Mouse (Mus musculus) forebrain, embryonic 14.5 days (tissue): Measurements from ENCODE around the gene Lrfn2. TPM values are rescaled to one million over a fixed set of nuclear protein-coding genes. Genes with fewer than 3 reads are reported as not detected.
A peak's percentile ranks its signal among the peaks of the same experiment; 100 is the strongest.

Experiments
- ATAC-seq: fragments of 200-750 bp; cut with Nextera tagmentation; 2 replicates; pipeline ENCODE4 v1.8.0; 2017; ENCODE audit warnings: mild to moderate bottlenecking, moderate library complexity
- DNase-seq: peaks from one replicate; pipeline ENCODE4 v3.0.0-alpha.2; 2015; ENCODE audit warnings: low spot score
- H3K27ac ChIP-seq: fragments of 300-500 bp; sonication (generic); 2 replicates; pipeline ENCODE4 v1.5.1; 2014; ENCODE audit warnings: low read depth, mild to moderate bottlenecking, control low read depth, low read length, moderate library complexity
- H3K27me3 ChIP-seq: fragments of 300-500 bp; sonication (generic); replicated peaks from 2 replicates; pipeline ENCODE4 v1.6.1; 2014; ENCODE audit warnings: low read length, control low read depth, mixed read lengths; ENCODE audit not compliant: control insufficient read depth, insufficient read depth
- H3K36me3 ChIP-seq: fragments of 300-500 bp; sonication (generic); 2 replicates; pipeline ENCODE4 v1.6.1; 2014; ENCODE audit warnings: low read length, control low read depth; ENCODE audit not compliant: control insufficient read depth, insufficient read depth
- H3K4me1 ChIP-seq: fragments of 300-500 bp; sonication (generic); 2 replicates; pipeline ENCODE4 v1.6.1; 2014; ENCODE audit warnings: antibody characterized with exemption, low read length, control low read depth; ENCODE audit not compliant: control insufficient read depth, insufficient read depth
- H3K4me2 ChIP-seq: fragments of 300-500 bp; sonication (generic); 2 replicates; pipeline ENCODE4 v1.6.1; 2014; ENCODE audit warnings: mild to moderate bottlenecking, control low read depth, low read length
- H3K4me3 ChIP-seq: fragments of 300-500 bp; sonication (generic); 2 replicates; pipeline ENCODE4 v1.5.1; 2014; ENCODE audit warnings: low read depth, low read length, control low read depth
- H3K9ac ChIP-seq: fragments of 300-500 bp; sonication (generic); 2 replicates; pipeline ENCODE4 v1.6.1; 2014; ENCODE audit warnings: mild to moderate bottlenecking, low read length, control low read depth, moderate library complexity
- H3K9me3 ChIP-seq: fragments of 300-500 bp; sonication (generic); replicated peaks from 2 replicates; pipeline ENCODE4 v1.6.1; 2016; ENCODE audit warnings: low read length, control low read depth, mixed read lengths; ENCODE audit not compliant: control insufficient read depth
- WGBS: fragments of 180-500 bp; shearing (Covaris S2); extraction: QIAGEN DNeasy Blood & Tissue Kit; methylation state at CpG from one replicate; pipeline ENCODE4 v1.1.7; 2014; 5-methylcytosine and 5-hydroxymethylcytosine counted together
- polyA plus RNA-seq: library from polyadenylated mRNA; unstranded; fragments of >200 nt; fragmentation: Nextera tagmentation; extraction: Ambion mirVana; gene quantifications from 2 replicates; pipeline ENCODE4 v1.2.1, GENCODE M21; 2014

Gene Lrfn2
- polyA plus RNA-seq, 1 experiment from 2014 or later: 3.5 TPM

DNA sequence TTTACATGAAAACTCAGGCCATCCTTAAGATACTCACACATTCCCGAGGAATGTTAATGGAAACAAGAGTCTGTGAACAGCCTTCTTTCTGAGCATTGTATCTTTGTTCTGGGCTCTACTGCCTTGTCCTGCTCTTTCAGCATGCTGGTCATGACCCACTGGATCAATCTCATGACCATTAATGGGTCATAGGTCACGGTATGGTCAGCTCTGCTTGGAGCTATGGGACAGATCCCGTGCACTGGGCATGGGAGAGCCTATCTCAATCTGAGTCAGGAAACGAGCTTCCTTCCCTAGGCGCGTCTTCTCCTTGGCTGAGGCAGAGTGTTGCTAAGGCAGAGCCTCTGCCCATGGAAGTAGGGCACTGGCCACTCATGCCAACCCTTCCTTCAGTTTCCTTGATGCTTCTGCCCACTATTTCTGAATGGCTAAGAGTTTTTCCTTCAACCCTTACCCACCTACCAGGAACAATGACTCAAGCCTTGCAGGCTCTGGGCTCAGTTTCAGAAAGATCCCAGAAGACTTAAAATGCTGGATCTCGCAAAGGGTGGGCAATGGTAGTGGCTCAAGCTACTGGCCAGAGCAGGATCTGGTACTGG is 24.0 kb downstream of the Lrfn2 start:
- WGBS: 92% methylated on average over 7 of the region's 7 CpGs
- peaks cover 5% of the 10 kb centered on the region; the same call in 1 of the 2 replicates for H3K4me1 ChIP-seq
- H3K27me3 ChIP-seq: no peaks in the 10 kb centered on the region
- ATAC-seq (no peak), DNase-seq (no peak)
- no peak overlapping the region for H3K4me3 ChIP-seq
- H3K9me3 ChIP-seq: no peaks in the 10 kb centered on the region
- H3K4me2 ChIP-seq: no peak overlapping the region
- no peak overlapping the region for H3K27ac ChIP-seq
- H3K36me3 ChIP-seq: no peaks in the 10 kb centered on the region
- H3K9ac ChIP-seq: no peak overlapping the region

DNA sequence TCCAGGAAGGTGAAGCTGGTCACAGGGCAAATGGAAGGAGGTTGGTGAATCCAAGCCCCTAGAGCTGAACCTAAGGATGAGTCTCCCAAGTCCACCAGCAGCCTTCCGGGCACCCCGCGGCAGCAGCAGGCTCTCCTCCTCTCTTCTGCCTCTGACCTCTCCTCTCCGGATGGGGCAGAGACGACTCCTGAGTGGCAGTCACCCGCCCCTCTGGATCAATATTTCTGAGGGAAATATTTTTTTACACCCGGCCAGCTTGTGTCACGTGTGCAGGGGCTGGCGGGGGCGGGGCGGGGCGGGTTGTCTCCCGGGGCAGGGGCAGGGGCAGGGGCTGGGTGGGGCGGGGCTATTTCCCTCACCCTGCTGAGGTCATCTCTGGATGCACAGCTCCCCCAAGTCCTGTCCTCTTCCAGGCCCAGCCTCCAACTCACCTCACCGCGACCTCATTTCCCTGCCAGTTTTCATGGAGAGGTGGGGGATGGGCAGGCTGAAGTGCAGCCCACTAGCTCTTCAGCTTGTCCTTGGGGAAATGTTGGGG is 28.1 kb downstream of the Lrfn2 start:
- H3K4me3 ChIP-seq: no peak overlapping the region
- H3K36me3 ChIP-seq: no peaks in the 10 kb centered on the region
- 9% methylated on average over 16 of the region's 16 CpGs for WGBS
- H3K27me3 ChIP-seq: no peaks in the 10 kb centered on the region
- DNase-seq (no peak), ATAC-seq (peak; percentile 42; the same call in 1 of the 2 replicates)
- peak overlapping the region; percentile 39 for H3K4me2 ChIP-seq
- H3K27ac ChIP-seq: no peak overlapping the region
- no peaks in the 10 kb centered on the region for H3K9me3 ChIP-seq
- peaks cover 5% of the 10 kb centered on the region; the same call in 1 of the 2 replicates for H3K4me1 ChIP-seq
- no peak overlapping the region for H3K9ac ChIP-seq

DNA sequence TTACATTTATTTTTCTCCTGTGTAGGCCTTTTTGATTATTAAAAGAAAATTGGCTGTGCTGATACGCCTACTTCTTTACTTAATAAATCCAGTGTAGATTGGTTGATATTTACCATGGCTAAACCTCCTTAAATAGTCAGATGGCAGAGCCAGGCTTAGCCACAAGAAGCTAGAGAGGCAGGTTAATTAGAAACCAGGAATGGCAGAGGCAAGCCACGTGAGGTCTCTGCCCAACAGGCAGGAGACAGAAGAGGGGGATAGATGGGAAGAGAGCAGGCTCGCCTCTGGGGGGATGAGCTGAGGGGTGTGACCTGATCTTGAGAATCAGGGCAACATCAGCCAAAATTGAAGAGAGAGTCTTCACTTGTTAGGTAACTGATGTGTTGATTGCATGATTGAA is 30.5 kb downstream of the Lrfn2 start:
- no peak overlapping the region for H3K4me2 ChIP-seq
- H3K4me1 ChIP-seq: peaks cover 5% of the 10 kb centered on the region; the same call in 1 of the 2 replicates
- DNase-seq: no peak
- H3K27ac ChIP-seq: no peak overlapping the region
- no peak for ATAC-seq
- whole genome bisulfite sequencing: 67% methylated on average over 3 of the region's 3 CpGs
- no peak overlapping the region for H3K9ac ChIP-seq
- no peak overlapping the region for H3K4me3 ChIP-seq
- H3K36me3 ChIP-seq: no peaks in the 10 kb centered on the region
- H3K27me3 ChIP-seq: no peaks in the 10 kb centered on the region
- H3K9me3 ChIP-seq: no peaks in the 10 kb centered on the region

DNA sequence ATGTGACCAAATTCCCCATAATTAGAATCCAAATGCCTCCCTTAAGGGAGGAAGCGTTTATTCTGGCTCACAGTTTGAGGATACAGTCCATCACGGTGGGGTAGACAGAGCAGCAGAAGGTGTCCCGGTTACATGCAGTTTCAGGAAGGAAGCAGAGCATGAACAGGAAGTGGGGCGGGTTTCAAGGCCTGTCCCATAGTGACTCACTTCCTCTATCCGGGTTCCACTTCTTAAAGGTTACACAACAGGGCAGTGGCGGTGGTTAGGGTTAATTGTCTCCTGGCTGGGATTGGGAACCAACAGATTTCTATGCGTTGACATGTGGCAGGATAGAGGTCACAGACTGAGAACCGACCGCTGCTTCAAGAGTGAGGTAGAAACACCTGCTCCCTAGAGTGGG is 31.6 kb downstream of the Lrfn2 start:
- Histone ChIP-seq H3K27me3 (no peaks in the 10 kb centered on the region), H3K9ac (no peak overlapping the region), H3K4me3 (no peak overlapping the region), H3K27ac (no peak overlapping the region), H3K4me1 (peaks cover 5% of the 10 kb centered on the region; the same call in 1 of the 2 replicates), H3K36me3 (no peaks in the 10 kb centered on the region), H3K9me3 (no peaks in the 10 kb centered on the region), H3K4me2 (no peak overlapping the region)
- DNase-seq (no peak), ATAC-seq (no peak)
- 88% methylated on average over 9 of the region's 9 CpGs for WGBS

DNA sequence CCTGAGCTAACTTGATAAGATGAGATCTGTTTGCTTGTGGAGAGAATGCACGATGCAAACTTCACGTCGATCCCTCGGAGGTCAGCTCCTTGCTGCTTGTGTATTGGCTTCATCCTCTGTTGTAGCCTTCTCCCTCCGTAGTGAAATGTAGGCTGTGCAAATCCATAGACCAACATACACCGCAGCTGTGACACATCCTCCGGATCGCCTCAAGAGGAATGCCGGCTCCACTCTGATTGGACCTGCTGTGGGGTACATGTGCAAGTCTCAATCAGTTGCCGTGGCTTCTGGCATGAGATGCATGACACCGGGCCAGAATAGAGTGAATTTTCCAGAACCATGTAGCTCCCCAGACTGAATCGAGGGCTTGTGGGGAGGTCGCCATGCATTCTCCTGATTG is 36.1 kb downstream of the Lrfn2 start:
- Histone ChIP-seq H3K27ac (no peak overlapping the region), H3K36me3 (no peaks in the 10 kb centered on the region), H3K4me2 (no peak overlapping the region), H3K27me3 (no peaks in the 10 kb centered on the region), H3K4me1 (0 out of 2 replicates have a peak, but pooled peaks cover 3% of the 10 kb centered on the region), H3K9ac (no peak overlapping the region), H3K9me3 (no peaks in the 10 kb centered on the region), H3K4me3 (no peak overlapping the region)
- DNase-seq (no peak), ATAC-seq (no peak)
- 93% methylated on average over 13 of the region's 13 CpGs for WGBS

DNA sequence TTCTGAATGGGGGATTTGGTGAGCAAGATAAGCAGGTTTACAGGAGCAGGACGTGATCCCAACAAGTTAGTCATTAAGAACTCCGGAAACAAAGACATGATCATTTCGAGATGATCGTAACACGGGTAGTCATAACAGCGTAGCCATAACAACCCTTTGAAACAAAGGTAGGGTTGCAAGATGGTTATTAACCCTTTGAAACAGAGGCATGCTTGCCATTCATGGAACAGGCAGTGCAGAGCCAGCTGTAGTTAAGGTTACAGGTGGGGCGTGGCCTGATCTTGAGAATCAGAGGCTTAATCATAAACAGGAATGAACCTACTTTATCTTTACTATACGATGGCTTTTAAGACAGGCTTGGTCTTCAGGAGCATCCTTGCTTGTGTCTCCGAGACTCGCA is 39.1 kb downstream of the Lrfn2 start:
- H3K4me2 ChIP-seq: no peak overlapping the region
- no peaks in the 10 kb centered on the region for H3K27me3 ChIP-seq
- 34% methylated on average over 10 of the region's 10 CpGs for WGBS
- ATAC-seq: no peak
- no peaks in the 10 kb centered on the region for H3K36me3 ChIP-seq
- no peak overlapping the region for H3K27ac ChIP-seq
- H3K9ac ChIP-seq: no peak overlapping the region
- H3K4me1 ChIP-seq: peaks cover 22% of the 10 kb centered on the region
- H3K4me3 ChIP-seq: no peak overlapping the region
- no peak for DNase-seq
- no peaks in the 10 kb centered on the region for H3K9me3 ChIP-seq

DNA sequence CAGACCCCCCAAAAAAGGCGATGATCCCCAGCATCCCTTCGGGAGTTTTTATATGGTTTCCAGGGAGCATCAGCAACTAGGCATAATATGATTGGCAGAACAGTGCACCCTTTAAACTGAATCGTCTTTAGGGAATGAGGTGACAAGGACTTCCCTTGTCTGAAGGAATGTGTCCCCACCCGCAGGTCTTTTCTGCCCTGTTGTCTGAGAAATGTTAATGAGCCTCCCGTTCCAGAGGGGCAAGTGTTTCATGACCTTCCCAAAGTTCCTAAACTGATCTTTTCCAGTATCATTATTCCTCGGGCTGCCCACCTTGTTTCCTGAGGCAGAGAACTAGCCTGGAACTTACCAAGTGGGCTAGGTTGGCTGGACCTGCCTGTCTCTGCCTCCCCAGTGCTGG is 40.7 kb downstream of the Lrfn2 start:
- Histone ChIP-seq H3K4me3 (no peak overlapping the region), H3K9ac (no peak overlapping the region), H3K4me2 (no peak overlapping the region), H3K36me3 (no peaks in the 10 kb centered on the region), H3K27ac (no peak overlapping the region), H3K9me3 (no peaks in the 10 kb centered on the region), H3K4me1 (peaks cover 35% of the 10 kb centered on the region), H3K27me3 (no peaks in the 10 kb centered on the region)
- 19% methylated on average over 6 of the region's 6 CpGs for WGBS
- no peak for ATAC-seq
- DNase-seq: no peak

DNA sequence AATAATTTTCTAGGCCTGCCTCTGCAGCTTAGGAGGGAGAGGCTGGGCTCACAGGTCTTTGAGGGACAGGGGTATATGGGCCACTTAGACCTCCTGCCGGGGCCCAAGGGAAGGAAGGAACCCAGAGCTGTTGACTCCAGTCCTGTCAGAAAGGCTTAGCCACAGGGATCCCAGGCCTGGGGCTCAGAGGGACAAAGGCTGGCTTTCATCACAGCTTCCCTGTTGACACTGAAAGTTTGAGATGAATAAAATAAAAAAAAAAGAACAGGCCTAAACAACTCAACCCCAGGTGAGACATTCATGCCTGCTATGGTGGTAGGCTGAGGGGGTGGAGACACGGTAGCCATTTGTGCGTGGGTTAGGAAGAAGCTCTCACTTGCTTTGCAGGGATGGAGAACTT is 41.2 kb downstream of the Lrfn2 start:
- H3K4me2 ChIP-seq: no peak overlapping the region
- no peak overlapping the region for H3K9ac ChIP-seq
- DNase-seq (no peak), ATAC-seq (no peak)
- no peaks in the 10 kb centered on the region for H3K36me3 ChIP-seq
- no peak overlapping the region for H3K4me3 ChIP-seq
- WGBS: 0% methylated on average over 3 of the region's 3 CpGs
- no peaks in the 10 kb centered on the region for H3K27me3 ChIP-seq
- peaks cover 40% of the 10 kb centered on the region for H3K4me1 ChIP-seq
- no peaks in the 10 kb centered on the region for H3K9me3 ChIP-seq
- H3K27ac ChIP-seq: no peak overlapping the region

DNA sequence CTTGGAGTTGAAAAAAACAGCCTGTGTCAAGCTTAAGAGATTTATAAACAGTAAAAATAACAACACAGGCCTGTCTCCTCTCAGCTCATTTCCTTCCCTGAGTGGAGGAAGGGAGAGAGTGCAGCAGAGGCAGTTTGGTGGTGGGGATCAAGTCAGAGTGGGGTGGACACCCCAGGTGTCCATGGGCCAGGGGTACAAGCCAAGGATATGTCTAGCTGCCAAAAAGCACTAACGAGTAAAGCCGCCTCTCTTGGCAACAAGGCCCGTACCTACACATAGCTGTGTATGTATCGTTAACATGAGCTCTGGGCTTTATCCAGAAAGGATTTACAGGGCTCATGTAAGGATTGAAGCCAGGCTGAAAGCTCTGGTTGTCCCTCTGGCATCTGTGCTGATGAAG is 42.9 kb downstream of the Lrfn2 start:
- Histone ChIP-seq H3K9ac (0 out of 2 replicates have a peak overlapping the region, but pooled peaks have one; percentile 3), H3K27ac (peak overlapping the region; percentile 87), H3K4me3 (no peak overlapping the region), H3K36me3 (no peaks in the 10 kb centered on the region), H3K9me3 (no peaks in the 10 kb centered on the region), H3K27me3 (no peaks in the 10 kb centered on the region), H3K4me2 (no peak overlapping the region), H3K4me1 (peaks cover 41% of the 10 kb centered on the region)
- DNase-seq (peak; percentile 47), ATAC-seq (no peak)
- 36% methylated on average over 4 of the region's 4 CpGs for WGBS
